Mouse (Mus musculus) lung, embryonic 15.5 days (tissue): Measurements from ENCODE around the gene Vmn2r29. TPM values are rescaled to one million over a fixed set of nuclear protein-coding genes. Genes with fewer than 3 reads are reported as not detected.
"Not testable (repeated sequence)": the region's sequence is repeated elsewhere in the genome, so short reads cannot be mapped to it uniquely, and the experiment has no call there.

ENCODE experiments used
- ATAC-seq: fragments of 200-750 bp; cut with Nextera tagmentation; 2 replicates; pipeline ENCODE4 v1.8.0; 2017; ENCODE audit warnings: moderate number of reproducible peaks, borderline replicate concordance; ENCODE audit not compliant: low FRiP score, low TSS enrichment; ENCODE audit errors: extremely low read depth
- H3K27ac ChIP-seq: fragments of 300-500 bp; sonication (generic); 2 replicates; pipeline ENCODE4 v1.5.1; 2015; ENCODE audit warnings: moderate library complexity, mild to moderate bottlenecking, inconsistent platforms
- H3K27me3 ChIP-seq: fragments of 300-500 bp; sonication (generic); 2 replicates; pipeline ENCODE4 v1.6.1; 2015; ENCODE audit warnings: inconsistent platforms
- H3K36me3 ChIP-seq: fragments of 300-500 bp; sonication (generic); 2 replicates; pipeline ENCODE4 v1.6.1; 2015; ENCODE audit warnings: inconsistent platforms
- H3K4me1 ChIP-seq: fragments of 300-500 bp; sonication (generic); 2 replicates; pipeline ENCODE4 v1.6.1; 2015; ENCODE audit warnings: inconsistent platforms
- H3K4me2 ChIP-seq: fragments of 300-500 bp; sonication (generic); 2 replicates; pipeline ENCODE4 v1.6.1; 2015; ENCODE audit warnings: inconsistent platforms, mild to moderate bottlenecking, moderate library complexity
- H3K4me3 ChIP-seq: fragments of 300-500 bp; sonication (generic); 2 replicates; pipeline ENCODE4 v1.5.1; 2015; ENCODE audit warnings: mild to moderate bottlenecking, inconsistent platforms
- H3K9ac ChIP-seq: fragments of 300-500 bp; sonication (generic); 2 replicates; pipeline ENCODE4 v1.6.1; 2015; ENCODE audit warnings: inconsistent platforms
- H3K9me3 ChIP-seq: fragments of 300-500 bp; sonication (generic); 2 replicates; pipeline ENCODE4 v1.6.1; 2016; ENCODE audit warnings: inconsistent platforms
- WGBS: fragments of 180-500 bp; shearing (Covaris S2); methylation state at CpG from one replicate; pipeline ENCODE4 v1.1.7; 2015; 5-methylcytosine and 5-hydroxymethylcytosine counted together
- polyA plus RNA-seq: library from polyadenylated mRNA; unstranded; fragments of >200 nt; fragmentation: Nextera tagmentation; extraction: Ambion mirVana; gene quantifications from 2 replicates; pipeline ENCODE4 v1.2.1, GENCODE M21; 2015

Vmn2r29 gene
- 0.70 TPM in 1 of 2 replicates, not detected in the other for polyA plus RNA-seq

DNA sequence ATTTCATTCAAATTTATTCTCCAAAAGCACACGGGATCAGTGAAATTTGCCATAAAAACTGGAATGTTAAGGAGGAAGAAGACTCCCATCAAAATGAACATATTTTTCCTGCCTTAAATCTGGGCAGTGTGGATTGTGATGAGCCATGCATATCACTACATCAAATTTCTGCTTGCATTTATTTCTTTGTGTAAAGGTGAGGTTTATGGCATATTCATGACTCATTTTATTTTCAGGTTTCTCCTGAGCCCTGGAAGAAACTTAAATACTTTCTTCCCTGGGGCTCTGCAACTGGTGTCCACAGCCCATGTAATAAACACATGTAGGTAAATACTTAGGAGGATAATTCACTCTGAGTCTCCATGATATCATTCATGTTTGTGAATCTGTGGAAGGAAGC lies at the start of gene Vmn2r29:
Vmn2r29 (minus strand) TSS at position 101 of the 400 bp plus-strand sequence.
- not testable (repeated sequence) for H3K36me3 ChIP-seq, H3K27ac ChIP-seq, H3K4me1 ChIP-seq, H3K9me3 ChIP-seq, H3K9ac ChIP-seq, H3K4me3 ChIP-seq, H3K27me3 ChIP-seq, ATAC-seq, H3K4me2 ChIP-seq
- WGBS, result no CpG with 5 or more reads among the region's 1 CpGs

DNA sequence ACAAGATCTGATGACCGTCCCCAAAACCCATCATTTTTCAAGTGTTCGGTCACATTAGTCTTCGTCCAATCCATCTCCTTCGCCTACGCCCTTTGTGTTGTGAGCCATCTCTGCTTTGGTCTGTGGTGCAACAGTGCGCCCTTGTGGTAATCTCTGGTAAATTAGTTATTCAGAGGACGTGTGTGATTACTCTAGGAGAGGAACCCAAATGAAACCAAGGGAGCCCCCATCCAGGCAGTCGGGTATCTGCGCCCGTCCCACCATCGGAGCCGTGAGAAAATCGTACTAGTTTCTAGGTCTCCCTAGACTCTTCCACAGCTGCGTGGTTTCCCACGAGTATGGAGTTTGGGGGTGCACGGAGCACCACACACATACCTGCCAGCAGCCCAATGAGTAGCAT lies 48.5 kb upstream of the Vmn2r29 start:
- Histone ChIP-seq H3K9me3 (no peaks in the 10 kb centered on the region), H3K9ac (no peak overlapping the region), H3K4me2 (no peak overlapping the region), H3K27me3 (no peaks in the 10 kb centered on the region), H3K36me3 (peaks cover 42% of the 10 kb centered on the region), H3K4me3 (no peak overlapping the region), H3K4me1 (peaks cover 5% of the 10 kb centered on the region; the same call in 1 of the 2 replicates), H3K27ac (no peak overlapping the region)
- WGBS, result 82% methylated on average over 16 of the region's 16 CpGs
- no peak for ATAC-seq

DNA sequence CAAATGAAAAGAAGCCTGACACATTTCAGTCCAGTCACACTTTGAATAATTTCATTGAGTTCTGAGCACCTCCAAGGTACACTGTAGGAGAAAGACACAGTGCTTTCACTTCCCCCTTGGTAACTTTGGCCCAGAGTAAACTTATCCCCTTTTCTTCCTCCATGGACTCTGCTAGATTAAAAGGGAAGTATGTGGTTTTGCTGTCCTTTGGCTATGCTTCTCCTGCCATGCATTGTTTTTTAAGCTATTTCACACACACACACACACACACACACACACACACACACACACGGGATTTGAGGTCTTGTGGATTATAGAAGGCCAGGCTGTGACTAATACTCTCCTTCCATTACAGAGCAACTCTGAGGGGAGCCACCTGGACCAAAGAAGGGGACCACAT lies 34.3 kb upstream of the Vmn2r29 start:
- no peaks in the 10 kb centered on the region for H3K4me1 ChIP-seq
- H3K36me3 ChIP-seq, result peaks cover 19% of the 10 kb centered on the region
- no peak overlapping the region for H3K9ac ChIP-seq
- H3K27me3 ChIP-seq, result no peaks in the 10 kb centered on the region
- no peak overlapping the region for H3K27ac ChIP-seq
- no peak overlapping the region for H3K4me2 ChIP-seq
- H3K9me3 ChIP-seq, result no peaks in the 10 kb centered on the region
- no peak overlapping the region for H3K4me3 ChIP-seq
- no peak for ATAC-seq
- 78% methylated on average over 1 of the region's 1 CpGs for WGBS

DNA sequence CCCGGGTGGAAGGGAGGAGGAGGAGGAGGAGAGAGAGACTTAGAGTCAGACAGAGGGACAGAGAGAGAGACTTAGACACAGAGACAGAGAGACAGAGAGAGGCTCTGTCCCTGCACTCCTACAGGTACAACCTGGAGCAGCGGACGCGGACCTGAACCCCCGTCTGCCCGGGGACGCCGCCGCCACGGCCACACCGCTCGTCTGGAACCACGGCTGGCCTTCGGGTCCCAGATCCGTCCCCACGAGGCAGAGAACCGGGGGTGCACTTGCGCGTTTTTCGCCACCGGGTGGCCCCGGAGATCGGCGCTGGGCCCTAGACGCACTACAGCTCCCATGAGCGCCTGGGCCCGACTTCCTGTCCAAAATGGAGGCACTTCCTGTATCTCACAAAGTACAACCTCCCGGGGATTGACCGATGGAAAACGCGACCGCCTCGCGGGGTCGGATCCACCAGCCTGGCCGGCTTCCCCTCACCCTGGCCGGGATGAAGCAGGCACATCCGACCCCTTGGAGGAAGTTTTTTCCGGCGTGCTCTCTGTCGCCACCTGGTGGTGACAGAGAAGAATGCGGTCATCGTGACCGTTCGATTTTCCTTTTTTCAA lies 30.9 kb upstream of the Vmn2r29 start, which contains the start of gene Gm45844:
Gm45844 (minus strand) TSS at position 324 of the 602 bp plus-strand sequence.
- peak within 1 kb of the TSS; percentile 34 for H3K4me2 ChIP-seq
- not testable (repeated sequence) for H3K9me3 ChIP-seq, H3K4me1 ChIP-seq, H3K36me3 ChIP-seq, H3K27me3 ChIP-seq
- H3K4me3 ChIP-seq, result peak within 1 kb of the TSS; percentile 31
- ATAC-seq, result peak; percentile 99
- WGBS, result 38% methylated on average over 45 of the region's 45 CpGs
- H3K9ac ChIP-seq, result peak within 1 kb of the TSS; percentile 1; the same call in 1 of the 2 replicates
- peak within 1 kb of the TSS; percentile 22 for H3K27ac ChIP-seq

DNA sequence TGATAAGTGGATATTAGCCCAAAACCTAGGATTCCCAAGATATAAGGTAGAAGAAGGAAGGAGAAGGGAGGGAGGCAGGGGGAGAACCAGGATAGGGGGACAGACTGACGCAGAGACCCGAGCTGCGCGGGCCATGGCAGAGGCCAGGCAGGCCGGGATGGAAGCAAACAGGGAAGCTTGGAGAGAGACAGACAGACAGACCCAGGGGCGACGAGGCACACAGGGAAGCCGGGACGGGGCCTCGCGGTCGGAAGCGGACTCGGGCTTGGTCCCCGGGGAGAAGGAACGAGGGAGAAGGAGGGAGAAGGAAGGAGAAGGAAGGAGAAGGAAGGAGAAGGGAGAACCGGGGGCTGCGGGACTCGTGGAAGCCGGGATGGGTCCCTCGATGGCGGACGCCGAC lies 30.4 kb upstream of the Vmn2r29 start:
- 54% methylated on average over 24 of the region's 24 CpGs for WGBS
- H3K27me3 ChIP-seq, H3K4me1 ChIP-seq, H3K9me3 ChIP-seq, H3K36me3 ChIP-seq: not testable (repeated sequence)
- peak overlapping the region; percentile 31 for H3K4me3 ChIP-seq
- H3K27ac ChIP-seq, result peak overlapping the region; percentile 22
- peak; percentile 58 for ATAC-seq
- peak overlapping the region; percentile 1; the same call in 1 of the 2 replicates for H3K9ac ChIP-seq
- peak overlapping the region; percentile 34 for H3K4me2 ChIP-seq

DNA sequence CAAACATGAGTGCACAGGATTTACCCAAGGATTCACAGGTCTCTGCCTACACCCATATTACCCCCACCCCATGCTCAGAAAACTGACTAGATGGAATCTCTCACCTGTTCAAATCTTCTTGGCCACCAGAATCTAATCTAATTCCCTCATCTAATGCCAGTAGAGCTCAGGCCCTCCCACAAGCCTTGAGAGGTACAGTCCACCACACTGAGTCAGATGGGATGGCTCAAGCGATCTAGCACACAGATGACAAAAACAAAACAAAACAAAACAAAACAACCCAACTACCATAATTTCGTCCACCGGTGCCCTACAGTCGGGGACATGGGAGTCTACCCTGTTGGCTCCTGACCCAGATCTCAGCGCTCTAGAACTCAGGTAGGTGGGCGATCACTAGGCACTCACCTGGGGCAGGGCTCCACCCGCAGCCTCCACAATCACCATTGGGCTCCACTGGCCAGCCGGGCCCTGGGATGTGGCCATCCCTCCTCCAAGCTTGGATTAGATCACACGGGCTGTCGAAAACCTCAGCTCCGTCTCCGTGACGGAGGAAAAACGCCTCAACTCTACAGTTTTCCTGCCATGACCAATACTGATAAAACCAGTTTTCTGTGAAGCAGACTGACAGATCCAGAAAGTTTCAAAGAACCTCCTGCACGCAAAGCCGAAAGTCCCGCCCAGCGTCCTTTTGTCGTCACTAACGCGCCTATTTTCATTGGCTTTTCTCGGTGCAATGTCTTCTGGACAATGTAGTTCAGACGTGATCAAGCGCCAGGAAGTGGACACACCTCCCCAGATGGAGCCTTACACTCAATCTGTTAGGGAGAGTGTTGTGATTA lies 37.6 kb downstream of the Vmn2r29 start, which contains the start of gene Zfp772:
Zfp772 (minus strand) TSS at position 686 of the 839 bp plus-strand sequence.
- H3K27ac ChIP-seq, result not testable (repeated sequence)

DNA sequence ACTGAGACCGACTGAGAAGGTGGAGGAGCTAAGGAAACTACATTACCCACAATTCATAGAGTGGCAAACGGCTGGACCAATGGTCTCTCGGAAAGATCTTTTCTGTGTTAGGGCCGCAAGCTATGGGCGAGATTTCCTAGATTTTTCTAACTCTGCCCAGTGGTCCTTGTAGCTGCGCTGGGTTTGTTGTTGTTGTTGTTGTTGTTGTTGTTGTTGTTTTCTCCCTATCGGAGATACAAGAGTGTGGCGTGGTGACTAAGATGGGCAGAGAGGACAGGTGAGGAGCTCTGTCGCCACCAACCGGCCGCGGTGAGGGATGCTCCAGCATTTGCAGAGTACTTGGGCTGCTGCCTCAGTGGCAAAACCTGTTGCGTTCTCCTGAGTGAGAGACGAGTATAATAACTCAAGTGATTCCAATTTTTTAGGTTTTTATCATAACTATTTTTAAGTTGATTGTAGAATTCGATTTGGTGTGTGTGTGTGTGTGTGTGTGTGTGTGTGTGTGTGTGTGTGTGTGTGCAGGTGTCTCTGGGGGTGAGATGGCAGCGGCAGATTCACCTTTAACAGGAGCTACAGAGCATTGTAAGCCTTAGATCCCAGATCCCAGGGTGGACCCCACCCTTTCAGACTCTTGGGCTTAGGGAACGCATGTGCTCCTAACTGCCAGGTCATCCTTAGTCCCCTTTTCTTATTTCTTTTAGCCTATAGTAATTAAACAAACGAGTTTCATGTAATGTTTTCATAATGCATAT lies 58.8 kb downstream of the Vmn2r29 start:
- H3K9ac ChIP-seq, result 0 out of 2 replicates have a peak overlapping the region, but pooled peaks have one; percentile 10
- no peaks in the 10 kb centered on the region for H3K9me3 ChIP-seq
- peaks cover 5% of the 10 kb centered on the region; the same call in 1 of the 2 replicates for H3K4me1 ChIP-seq
- peak overlapping the region; percentile 53 for H3K4me2 ChIP-seq
- 9% methylated on average over 18 of the region's 18 CpGs for WGBS
- no peaks in the 10 kb centered on the region for H3K36me3 ChIP-seq
- peak; percentile 94 for ATAC-seq
- peak overlapping the region; percentile 60 for H3K4me3 ChIP-seq
- H3K27ac ChIP-seq, result no peak overlapping the region
- no peaks in the 10 kb centered on the region for H3K27me3 ChIP-seq

More for the DNA sequence above, 37.6 kb downstream of the Vmn2r29 start, which contains the start of gene Zfp772:
- H3K9me3 ChIP-seq, H3K27me3 ChIP-seq, H3K36me3 ChIP-seq, ATAC-seq, H3K4me1 ChIP-seq: not testable (repeated sequence)
- Histone ChIP-seq H3K4me2 (peak within 1 kb of the TSS; percentile 61), H3K4me3 (peak within 1 kb of the TSS; percentile 55), H3K9ac (peak within 1 kb of the TSS; percentile 51)
- WGBS, result 3% methylated on average over 24 of the region's 24 CpGs

DNA sequence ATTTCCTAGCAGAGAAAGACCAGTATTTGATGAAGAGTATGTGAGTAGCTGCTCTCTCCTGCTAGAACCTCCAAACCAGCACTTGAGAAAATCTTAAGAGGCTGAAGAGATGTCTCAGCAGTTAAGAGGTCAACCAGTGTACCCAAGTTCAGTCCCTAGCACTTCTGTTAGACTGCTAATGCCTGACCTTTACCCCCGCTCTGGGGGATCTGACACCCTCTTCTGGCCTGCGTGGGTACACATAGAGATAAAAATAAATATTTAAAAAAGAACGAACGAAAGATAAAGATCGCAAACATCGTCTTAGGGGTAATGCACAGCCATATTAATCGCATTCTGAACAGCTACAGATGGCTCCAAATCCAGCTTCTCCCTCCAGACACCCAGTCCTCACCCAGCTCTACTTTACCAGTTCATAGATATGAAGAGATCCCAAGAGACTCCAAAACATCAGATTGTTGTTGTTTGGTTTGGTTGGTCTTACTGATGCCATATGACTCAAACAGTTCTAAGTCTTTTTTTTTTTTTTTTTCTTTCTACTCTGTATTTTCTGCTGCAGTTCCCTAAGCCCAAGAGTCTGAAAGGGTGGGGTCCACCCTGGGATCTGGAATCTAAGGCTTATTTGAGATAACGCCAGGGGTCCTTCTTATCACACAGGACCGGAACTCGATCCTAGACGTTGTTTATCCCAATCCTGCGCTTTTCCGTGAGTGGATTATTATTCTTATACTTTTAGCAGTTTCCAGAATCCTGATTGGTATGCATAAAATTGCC lies 59.5 kb downstream of the Vmn2r29 start:
- Histone ChIP-seq H3K4me1 (peaks cover 5% of the 10 kb centered on the region; the same call in 1 of the 2 replicates), H3K4me2 (peak overlapping the region; percentile 53), H3K36me3 (peaks cover 5% of the 10 kb centered on the region; the same call in 1 of the 2 replicates), H3K27me3 (no peaks in the 10 kb centered on the region), H3K27ac (no peak overlapping the region), H3K9me3 (no peaks in the 10 kb centered on the region), H3K9ac (0 out of 2 replicates have a peak overlapping the region, but pooled peaks have one; percentile 10), H3K4me3 (peak overlapping the region; percentile 60)
- peak; percentile 76; the same call in 1 of the 2 replicates for ATAC-seq
- 13% methylated on average over 13 of the region's 13 CpGs for WGBS

DNA sequence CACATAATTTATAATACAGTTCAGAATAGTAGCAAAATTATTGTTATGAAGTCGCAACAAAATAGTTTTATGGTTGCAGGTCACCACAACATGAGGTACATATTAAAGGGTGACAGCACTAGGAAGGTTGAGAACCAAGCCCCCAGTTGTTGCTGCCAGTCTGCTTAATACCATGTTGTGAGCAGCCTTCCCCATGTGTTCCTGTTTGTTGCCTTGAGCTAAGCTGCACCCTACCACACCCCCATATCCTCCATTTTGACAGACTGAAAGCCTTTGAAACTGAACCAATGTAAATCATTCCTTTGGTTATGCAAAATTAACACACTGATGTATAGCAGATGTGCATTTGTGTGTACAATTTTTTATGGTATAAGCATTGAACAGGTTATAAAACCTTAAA lies 61.2 kb downstream of the Vmn2r29 start:
- H3K9ac ChIP-seq, result no peak overlapping the region
- H3K4me1 ChIP-seq, result peaks cover 5% of the 10 kb centered on the region; the same call in 1 of the 2 replicates
- no peak overlapping the region for H3K27ac ChIP-seq
- no peak for ATAC-seq
- no peaks in the 10 kb centered on the region for H3K9me3 ChIP-seq
- H3K4me3 ChIP-seq, result no peak overlapping the region
- H3K4me2 ChIP-seq, result no peak overlapping the region
- WGBS, result 83% methylated on average over 1 of the region's 1 CpGs
- H3K36me3 ChIP-seq, result peaks cover 19% of the 10 kb centered on the region; the same call in 1 of the 2 replicates
- no peaks in the 10 kb centered on the region for H3K27me3 ChIP-seq
